Mouse (Mus musculus) cerebellum, adult 8-10 months (tissue): Measurements from ENCODE around the gene Srsf2.
"Not testable (repeated sequence)": the region's sequence is repeated elsewhere in the genome, so short reads cannot be mapped to it uniquely, and the experiment has no call there.

ENCODE experiments used
- DNase-seq: peaks from one replicate; pipeline ENCODE4 v3.0.0; 2022

The Srsf2 gene

GRCm38 (mm10) chr11:116826550-116827504, 26.1 kb downstream of the Srsf2 start:
- DNase-seq: no peak

- DNase-seq: no peak
These were observed 27.7 kb downstream of the Srsf2 start for GRCm38 (mm10) chr11:116825230-116825629.

GRCm38 (mm10) chr11:116823885-116824284, 29.0 kb downstream of the Srsf2 start:
- DNase-seq: not testable (repeated sequence)

- no peak for DNase-seq
These were observed 29.6 kb downstream of the Srsf2 start for GRCm38 (mm10) chr11:116823255-116823654.

- no peak for DNase-seq
These were observed 30.3 kb downstream of the Srsf2 start for GRCm38 (mm10) chr11:116822626-116823025.

GRCm38 (mm10) chr11:116822215-116822614, 30.7 kb downstream of the Srsf2 start:
- DNase-seq: no peak

GRCm38 (mm10) chr11:116821057-116821940, 31.6 kb downstream of the Srsf2 start:
- no peak for DNase-seq

- DNase-seq: no peak
These were observed 32.8 kb downstream of the Srsf2 start for GRCm38 (mm10) chr11:116819932-116820593.

GRCm38 (mm10) chr11:116818722-116819121, 34.2 kb downstream of the Srsf2 start:
- no peak for DNase-seq

- DNase-seq: no peak
These were observed 35.3 kb downstream of the Srsf2 start for GRCm38 (mm10) chr11:116817567-116817966.

- no peak for DNase-seq
These were observed 36.1 kb downstream of the Srsf2 start for GRCm38 (mm10) chr11:116816769-116817168.

- no peak for DNase-seq
These were observed 37.9 kb downstream of the Srsf2 start for GRCm38 (mm10) chr11:116814884-116815415.

- DNase-seq: no peak
These were observed 38.6 kb downstream of the Srsf2 start for GRCm38 (mm10) chr11:116814076-116814883.

- no peak for DNase-seq
These were observed 39.3 kb downstream of the Srsf2 start for GRCm38 (mm10) chr11:116813610-116814009.

GRCm38 (mm10) chr11:116812793-116813529, 39.9 kb downstream of the Srsf2 start:
- no peak for DNase-seq

GRCm38 (mm10) chr11:116810983-116811901, 41.7 kb downstream of the Srsf2 start:
- peak; percentile 66 for DNase-seq

GRCm38 (mm10) chr11:116810528-116810927, 42.4 kb downstream of the Srsf2 start:
- DNase-seq: no peak

- DNase-seq: peak; percentile 13
These were observed 43.4 kb downstream of the Srsf2 start for GRCm38 (mm10) chr11:116809520-116809919.

GRCm38 (mm10) chr11:116808811-116809395, 44.0 kb downstream of the Srsf2 start:
- no peak for DNase-seq
